Mouse (Mus musculus) liver, adult 2 months (tissue): ENCODE data around the gene Rxylt1. TPM values are rescaled to one million over a fixed set of nuclear protein-coding genes. Genes with fewer than 3 reads are reported as not detected.

Source experiments
- DNase-seq: peaks from one replicate; pipeline ENCODE4 v3.0.0-alpha.2; 2011; ENCODE audit warnings: low read depth, low spot score; ENCODE audit errors: extremely low read depth
- H3K27ac ChIP-seq: fragments of 200-500 bp; replicated peaks from 2 replicates; pipeline ENCODE4 v1.5.1; 2012; ENCODE audit warnings: low read depth, mild to moderate bottlenecking, control low read depth, inconsistent platforms, low read length; ENCODE audit not compliant: insufficient read depth
- H3K27me3 ChIP-seq: fragments of 200-500 bp; 2 replicates; pipeline ENCODE4 v1.6.1; 2012; ENCODE audit warnings: mild to moderate bottlenecking, moderate library complexity, low read length, inconsistent platforms; ENCODE audit not compliant: control insufficient read depth, insufficient read depth
- H3K36me3 ChIP-seq: fragments of 200-500 bp; 2 replicates; pipeline ENCODE4 v1.6.1; 2012; ENCODE audit warnings: low read length, inconsistent platforms; ENCODE audit not compliant: control insufficient read depth, insufficient read depth
- H3K4me1 ChIP-seq: fragments of 200-500 bp; 2 replicates; pipeline ENCODE4 v1.6.1; 2011; ENCODE audit warnings: low read length; ENCODE audit not compliant: control insufficient read depth, insufficient read depth
- H3K4me3 ChIP-seq: fragments of 200-500 bp; 2 replicates; pipeline ENCODE4 v1.5.1; 2011; ENCODE audit warnings: low read depth, mild to moderate bottlenecking, control low read depth, low read length, moderate library complexity; ENCODE audit not compliant: insufficient read depth
- H3K79me2 ChIP-seq: fragments of 200-500 bp; 2 replicates; pipeline ENCODE4 v1.6.1; 2012; ENCODE audit warnings: inconsistent platforms, mild to moderate bottlenecking, low read length, moderate library complexity; ENCODE audit not compliant: control insufficient read depth, insufficient read depth
- H3K9ac ChIP-seq: fragments of 200-500 bp; 2 replicates; pipeline ENCODE4 v1.6.1; 2012; ENCODE audit warnings: low read depth, mild to moderate bottlenecking, control low read depth, inconsistent platforms, low read length
- CTCF ChIP-seq: fragments of 200-500 bp; IDR thresholded peaks from 2 replicates; pipeline ENCODE4 v1.5.1; 2011; ENCODE audit warnings: low read depth, low read length, control low read depth
- POLR2A ChIP-seq: fragments of 200-500 bp; IDR thresholded peaks from 2 replicates; pipeline ENCODE4 v1.6.1; 2011; ENCODE audit warnings: low read length, control low read depth; ENCODE audit not compliant: insufficient read depth; ENCODE audit errors: extremely low read depth
- WGBS: fragments of 180-500 bp; shearing (Covaris S2); methylation state at CpG from one replicate; pipeline ENCODE4 v1.1.7; 2018; 5-methylcytosine and 5-hydroxymethylcytosine counted together
- polyA plus RNA-seq: library from polyadenylated mRNA; depleted of rRNA; stranded (reverse); fragments of >200 nt; gene quantifications from 2 replicates; pipeline ENCODE4 v1.2.3, GENCODE M21; 2012
- total RNA-seq: library from RNA; depleted of rRNA; stranded (reverse); fragments of >200 nt; gene quantifications from 2 replicates; pipeline ENCODE4 v1.2.3, GENCODE M21; 2014

The Rxylt1 gene
- total and polyA plus RNA-seq, 2 experiments, result 3.5 to 22.9 TPM

- peak within 1 kb of the TSS; percentile 48 for H3K4me3 ChIP-seq
- peaks cover 6% of the 10 kb centered on the region; the same call in 1 of the 2 replicates for H3K27me3 ChIP-seq
- peak within 1 kb of the TSS; percentile 44 for H3K9ac ChIP-seq
- H3K4me1 ChIP-seq, result no peaks in the 10 kb centered on the region
- WGBS, result 2% methylated on average over 77 of the region's 79 CpGs
- no peaks in the 10 kb centered on the region for H3K79me2 ChIP-seq
- no peak for DNase-seq
- no peaks in the 10 kb centered on the region for H3K36me3 ChIP-seq
- TF ChIP-seq POLR2A (no peak), CTCF (no peak)
- no peak within 1 kb of the TSS for H3K27ac ChIP-seq
These were observed 50.1 kb downstream of the Rxylt1 start, which contains the start of gene Srgap1 for GRCm38 (mm10) chr10:122046904-122047726. Srgap1 (minus strand) TSS chr10:122047315.

- Histone ChIP-seq H3K79me2 (no peaks in the 10 kb centered on the region), H3K27ac (no peak overlapping the region)
- DNase-seq, result no peak
These were observed 50.7 kb downstream of the Rxylt1 start for GRCm38 (mm10) chr10:122046511-122046903.

GRCm38 (mm10) chr10:122045946-122046345 is 51.2 kb downstream of the Rxylt1 start:
- Histone ChIP-seq H3K9ac (no peak overlapping the region), H3K79me2 (no peaks in the 10 kb centered on the region; the same call in 1 of the 2 replicates), H3K36me3 (no peaks in the 10 kb centered on the region), H3K4me1 (no peaks in the 10 kb centered on the region), H3K4me3 (no peak overlapping the region), H3K27me3 (peaks cover 6% of the 10 kb centered on the region; the same call in 1 of the 2 replicates), H3K27ac (no peak overlapping the region)
- 57% methylated on average over 9 of the region's 9 CpGs for WGBS
- TF ChIP-seq POLR2A (no peak), CTCF (no peak)
- no peak for DNase-seq

More at GRCm38 (mm10) chr10:122046511-122046903, 50.7 kb downstream of the Rxylt1 start:
- H3K27me3 ChIP-seq, result peaks cover 6% of the 10 kb centered on the region; the same call in 1 of the 2 replicates
- peak overlapping the region; percentile 44 for H3K9ac ChIP-seq
- 8% methylated on average over 13 of the region's 13 CpGs for WGBS
- no peaks in the 10 kb centered on the region for H3K4me1 ChIP-seq
- H3K4me3 ChIP-seq, result peak overlapping the region; percentile 48
- no peaks in the 10 kb centered on the region for H3K36me3 ChIP-seq
- TF ChIP-seq POLR2A (no peak), CTCF (no peak)

GRCm38 (mm10) chr10:122044926-122045325 is 52.2 kb downstream of the Rxylt1 start:
- H3K9ac ChIP-seq, result no peak overlapping the region
- H3K27me3 ChIP-seq, result peaks cover 6% of the 10 kb centered on the region; the same call in 1 of the 2 replicates
- TF ChIP-seq POLR2A, result no peak
- TF ChIP-seq CTCF, result no peak
- H3K79me2 ChIP-seq, result no peaks in the 10 kb centered on the region; the same call in 1 of the 2 replicates
- WGBS, result 74% methylated on average over 4 of the region's 4 CpGs
- no peaks in the 10 kb centered on the region for H3K36me3 ChIP-seq
- no peaks in the 10 kb centered on the region for H3K4me1 ChIP-seq
- no peak overlapping the region for H3K4me3 ChIP-seq
- no peak for DNase-seq
- H3K27ac ChIP-seq, result no peak overlapping the region

- TF ChIP-seq POLR2A (no peak), CTCF (peak; percentile 71)
- Histone ChIP-seq H3K36me3 (no peaks in the 10 kb centered on the region), H3K4me3 (no peak overlapping the region), H3K27me3 (no peaks in the 10 kb centered on the region), H3K27ac (no peak overlapping the region), H3K79me2 (no peaks in the 10 kb centered on the region; the same call in 1 of the 2 replicates), H3K4me1 (no peaks in the 10 kb centered on the region), H3K9ac (no peak overlapping the region)
- WGBS, result 55% methylated on average over 4 of the region's 4 CpGs
- DNase-seq, result no peak
These were observed 56.8 kb downstream of the Rxylt1 start for GRCm38 (mm10) chr10:122040372-122040771.

- H3K9ac ChIP-seq, result no peak overlapping the region
- TF ChIP-seq CTCF (no peak), POLR2A (no peak)
- WGBS, result 85% methylated on average over 4 of the region's 4 CpGs
- no peak for DNase-seq
- H3K4me3 ChIP-seq, result no peak overlapping the region
- H3K4me1 ChIP-seq, result no peaks in the 10 kb centered on the region
- no peaks in the 10 kb centered on the region for H3K27me3 ChIP-seq
- H3K27ac ChIP-seq, result no peak overlapping the region
- no peaks in the 10 kb centered on the region for H3K36me3 ChIP-seq
- H3K79me2 ChIP-seq, result no peaks in the 10 kb centered on the region; the same call in 1 of the 2 replicates
These were observed 57.6 kb downstream of the Rxylt1 start for GRCm38 (mm10) chr10:122039566-122039965.
